Mouse (Mus musculus): ENCODE results near the gene Cyp2d10. TPM values are rescaled to one million over a fixed set of nuclear protein-coding genes. Genes with fewer than 3 reads are reported as not detected.
A peak's percentile ranks its signal among the peaks of the same experiment; 100 is the strongest.

Gene Cyp2d10
- polyA plus RNA-seq, 1 experiment from 2014 or later = 0.40 TPM

GRCm38 (mm10) chr15:82385729-82386128 lies 21.3 kb downstream of the Cyp2d10 start:
- Histone ChIP-seq H3K9me3 (replicated peaks; ENCODE audit: control insufficient read depth, low read length) (no peaks in the 10 kb centered on the region), H3K4me3 (ENCODE audit: low read depth, low read length) (no peak overlapping the region), H3K4me2 (no peak overlapping the region), H3K4me1 (ENCODE audit: control insufficient read depth, insufficient read depth, low read length) (peaks cover 3% of the 10 kb centered on the region), H3K9ac (ENCODE audit: low read depth, low read length) (no peak overlapping the region), H3K36me3 (ENCODE audit: control insufficient read depth, insufficient read depth, low read length) (no peaks in the 10 kb centered on the region), H3K27ac (ENCODE audit: low read depth, low read length) (no peak overlapping the region), H3K27me3 (ENCODE audit: control insufficient read depth, insufficient read depth, low read length) (no peaks in the 10 kb centered on the region)
- ATAC-seq (replicated peaks; ENCODE audit: insufficient number of reproducible peaks, low FRiP score, low TSS enrichment) = no peak
- 81% methylated on average over 2 of the region's 2 CpGs for WGBS (ENCODE audit: insufficient replicate concordance)

DNA sequence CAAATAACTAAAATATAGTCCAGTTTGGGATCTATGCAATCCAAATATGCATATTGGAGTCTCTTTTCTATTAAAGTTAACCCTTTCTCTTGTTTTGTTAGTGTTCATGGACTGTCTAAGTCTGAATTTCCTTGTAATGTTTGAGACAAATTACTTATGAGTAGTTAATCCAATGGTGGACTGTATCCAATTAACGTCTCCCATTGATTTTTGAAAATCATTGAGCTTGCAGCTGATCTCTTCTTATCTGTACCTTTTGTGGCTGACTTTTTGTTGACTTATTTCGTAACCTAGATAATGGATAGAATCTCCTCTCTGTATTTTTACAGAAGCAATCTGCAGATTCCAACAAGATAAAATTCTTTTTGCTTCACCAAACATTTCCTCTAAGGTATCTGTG lies 24.6 kb downstream of the Cyp2d10 start:
- H3K27me3 ChIP-seq (ENCODE audit: control insufficient read depth, insufficient read depth, low read length) = no peaks in the 10 kb centered on the region
- no peaks in the 10 kb centered on the region for H3K9me3 ChIP-seq (replicated peaks; ENCODE audit: control insufficient read depth, low read length)
- H3K27ac ChIP-seq (ENCODE audit: low read depth, low read length) = no peak overlapping the region
- H3K36me3 ChIP-seq (ENCODE audit: control insufficient read depth, insufficient read depth, low read length) = no peaks in the 10 kb centered on the region
- no peak overlapping the region for H3K4me2 ChIP-seq
- no peak overlapping the region for H3K4me3 ChIP-seq (ENCODE audit: low read depth, low read length)
- H3K4me1 ChIP-seq (ENCODE audit: control insufficient read depth, insufficient read depth, low read length) = peaks cover 10% of the 10 kb centered on the region
- no peak overlapping the region for H3K9ac ChIP-seq (ENCODE audit: low read depth, low read length)
- ATAC-seq (replicated peaks; ENCODE audit: insufficient number of reproducible peaks, low FRiP score, low TSS enrichment) = no peak
- WGBS (ENCODE audit: insufficient replicate concordance) = 83% methylated on average over 2 of the region's 2 CpGs

DNA sequence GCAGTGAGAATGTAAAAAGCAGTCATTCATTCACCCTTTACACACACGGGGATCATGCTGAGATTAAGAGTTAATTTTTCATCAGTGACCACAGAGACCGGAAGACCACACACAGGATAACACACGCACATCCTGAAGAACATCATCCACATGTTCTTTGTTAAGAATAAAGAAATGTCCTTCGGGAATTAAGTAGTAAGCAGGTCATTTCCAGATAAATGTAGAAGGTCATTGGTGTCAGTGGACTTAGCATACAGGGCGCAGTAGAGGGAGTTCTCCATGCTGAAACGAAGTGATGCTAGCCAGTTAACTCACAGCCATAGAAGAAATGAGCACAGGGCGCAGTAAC lies 26.3 kb downstream of the Cyp2d10 start:
- no peaks in the 10 kb centered on the region for H3K27me3 ChIP-seq (ENCODE audit: control insufficient read depth, insufficient read depth, low read length)
- H3K9me3 ChIP-seq (replicated peaks; ENCODE audit: control insufficient read depth, low read length) = no peaks in the 10 kb centered on the region
- H3K36me3 ChIP-seq (ENCODE audit: control insufficient read depth, insufficient read depth, low read length) = no peaks in the 10 kb centered on the region
- H3K4me1 ChIP-seq (ENCODE audit: control insufficient read depth, insufficient read depth, low read length) = peaks cover 10% of the 10 kb centered on the region
- H3K27ac ChIP-seq (ENCODE audit: low read depth, low read length) = no peak overlapping the region
- H3K9ac ChIP-seq (ENCODE audit: low read depth, low read length) = peak overlapping the region; percentile 61; the same call in 1 of the 2 replicates
- H3K4me2 ChIP-seq = peak overlapping the region; percentile 82
- 37% methylated on average over 7 of the region's 7 CpGs for WGBS (ENCODE audit: insufficient replicate concordance)
- no peak for ATAC-seq (replicated peaks; ENCODE audit: insufficient number of reproducible peaks, low FRiP score, low TSS enrichment)
- peak overlapping the region; percentile 50 for H3K4me3 ChIP-seq (ENCODE audit: low read depth, low read length)

DNA sequence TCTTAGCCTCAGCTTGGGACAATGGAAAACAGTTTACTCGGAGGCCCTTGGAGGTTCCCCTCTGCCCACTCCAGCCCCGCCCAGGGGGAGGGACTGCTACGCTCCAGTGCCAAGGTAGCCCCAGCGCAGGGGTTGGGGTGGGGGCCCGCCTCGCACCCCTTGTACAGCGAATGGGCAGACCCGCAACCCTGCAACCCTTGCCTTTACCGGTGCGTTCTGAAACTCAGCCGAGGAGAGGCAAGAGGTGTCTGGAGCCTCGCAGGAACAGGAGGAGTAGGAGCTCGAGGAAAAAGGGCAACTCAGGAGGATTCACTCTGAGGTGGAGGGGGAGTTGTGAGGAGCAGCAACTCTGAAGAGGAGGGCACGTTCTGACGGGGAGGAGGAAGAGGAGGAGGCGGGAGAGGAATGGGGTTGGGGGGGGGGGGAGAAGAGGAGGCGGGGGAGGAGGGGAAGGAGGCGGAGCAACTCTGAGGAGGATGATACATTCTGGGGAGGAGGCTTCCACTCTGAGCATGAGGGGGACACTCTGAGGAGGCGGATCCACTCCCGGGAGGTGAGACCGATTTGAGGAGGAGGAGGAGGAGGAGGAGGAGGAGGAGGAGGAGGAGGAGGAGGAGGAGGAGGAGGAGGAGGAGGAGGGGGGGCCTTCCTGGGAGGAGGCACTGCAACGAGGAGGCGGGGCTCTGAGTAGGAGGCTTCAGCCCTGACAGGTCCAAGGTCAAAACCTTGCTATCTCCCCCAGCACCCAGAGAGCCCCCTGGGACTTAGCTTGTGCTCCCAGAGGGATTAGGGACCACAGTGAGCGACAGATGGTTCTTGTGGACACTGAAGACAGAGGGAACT lies 26.9 kb downstream of the Cyp2d10 start, which contains the start of gene Cyp2d22:
Gene Cyp2d22, minus strand, starts transcription at position 390 of the 843 bp plus-strand sequence.
- Histone ChIP-seq H3K36me3 (ENCODE audit: control insufficient read depth, insufficient read depth, low read length) (no peaks in the 10 kb centered on the region), H3K4me3 (ENCODE audit: low read depth, low read length) (peak within 1 kb of the TSS; percentile 50), H3K9ac (ENCODE audit: low read depth, low read length) (peak within 1 kb of the TSS; percentile 61), H3K4me2 (peak within 1 kb of the TSS; percentile 82), H3K27me3 (ENCODE audit: control insufficient read depth, insufficient read depth, low read length) (no peaks in the 10 kb centered on the region), H3K4me1 (ENCODE audit: control insufficient read depth, insufficient read depth, low read length) (peaks cover 10% of the 10 kb centered on the region), H3K9me3 (replicated peaks; ENCODE audit: control insufficient read depth, low read length) (no peaks in the 10 kb centered on the region), H3K27ac (ENCODE audit: low read depth, low read length) (no peak within 1 kb of the TSS)
- under 1% methylated on average over 18 of the region's 24 CpGs for WGBS (ENCODE audit: insufficient replicate concordance)
- peak; percentile 83 for ATAC-seq (replicated peaks; ENCODE audit: insufficient number of reproducible peaks, low FRiP score, low TSS enrichment)

GRCm38 (mm10) chr15:82379511-82379870 lies 27.5 kb downstream of the Cyp2d10 start:
- Histone ChIP-seq H3K9me3 (replicated peaks; ENCODE audit: control insufficient read depth, low read length) (no peaks in the 10 kb centered on the region), H3K27ac (ENCODE audit: low read depth, low read length) (no peak overlapping the region), H3K4me2 (peak overlapping the region; percentile 82), H3K9ac (ENCODE audit: low read depth, low read length) (peak overlapping the region; percentile 44), H3K27me3 (ENCODE audit: control insufficient read depth, insufficient read depth, low read length) (no peaks in the 10 kb centered on the region), H3K4me3 (ENCODE audit: low read depth, low read length) (peak overlapping the region; percentile 50), H3K36me3 (ENCODE audit: control insufficient read depth, insufficient read depth, low read length) (no peaks in the 10 kb centered on the region), H3K4me1 (ENCODE audit: control insufficient read depth, insufficient read depth, low read length) (peaks cover 10% of the 10 kb centered on the region)
- 0 out of 2 replicates have a peak, but pooled peaks have one; percentile 6 for ATAC-seq (replicated peaks; ENCODE audit: insufficient number of reproducible peaks, low FRiP score, low TSS enrichment)
- 11% methylated on average over 7 of the region's 7 CpGs for WGBS (ENCODE audit: insufficient replicate concordance)

DNA sequence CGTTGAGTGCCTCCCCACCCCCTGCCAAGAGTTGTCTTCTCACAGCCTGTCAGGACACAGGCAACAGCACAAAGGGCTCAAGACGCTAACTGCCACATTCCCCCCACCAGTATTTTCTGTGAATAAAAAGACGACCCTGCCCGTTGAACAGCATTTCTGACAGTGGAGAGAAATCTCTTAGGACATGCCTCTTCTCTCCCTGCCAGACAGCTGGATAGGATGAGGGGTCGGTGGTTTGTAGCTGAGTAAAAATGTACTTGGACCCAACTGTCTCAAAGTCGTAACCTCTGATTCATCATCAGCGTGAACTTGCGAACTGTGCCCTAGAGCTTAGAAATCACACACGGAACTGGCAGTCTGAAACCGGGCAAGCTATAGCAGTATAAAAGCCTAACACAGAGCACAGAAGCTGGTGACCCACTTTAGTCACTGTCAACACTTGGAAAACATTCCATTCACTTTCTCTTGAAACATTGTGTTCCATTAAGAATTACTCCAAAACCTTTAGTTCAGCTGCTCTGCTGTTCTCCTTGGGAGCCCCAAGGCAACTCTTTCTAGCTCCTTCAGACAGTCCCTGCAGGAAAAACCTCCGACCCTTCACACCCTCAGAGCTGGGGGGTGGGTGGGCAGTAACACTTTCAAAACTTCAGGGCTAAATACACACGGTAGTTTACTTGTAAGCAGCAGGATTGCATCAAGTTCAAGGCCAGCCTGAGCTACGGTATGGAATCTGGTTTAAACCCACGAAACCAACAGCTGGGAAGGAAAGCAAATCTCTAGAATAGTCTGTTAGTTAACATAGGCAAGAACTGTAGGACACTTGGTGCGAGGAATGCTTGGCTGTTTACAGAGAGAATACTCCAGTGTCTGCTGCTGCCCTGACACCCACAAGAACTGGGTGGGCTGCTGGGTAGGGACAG lies 28.5 kb downstream of the Cyp2d10 start:
- no peaks in the 10 kb centered on the region for H3K9me3 ChIP-seq (replicated peaks; ENCODE audit: control insufficient read depth, low read length)
- H3K27ac ChIP-seq (ENCODE audit: low read depth, low read length) = no peak overlapping the region
- no peaks in the 10 kb centered on the region for H3K27me3 ChIP-seq (ENCODE audit: control insufficient read depth, insufficient read depth, low read length)
- ATAC-seq (replicated peaks; ENCODE audit: insufficient number of reproducible peaks, low FRiP score, low TSS enrichment) = no peak
- H3K4me3 ChIP-seq (ENCODE audit: low read depth, low read length) = no peak overlapping the region
- H3K9ac ChIP-seq (ENCODE audit: low read depth, low read length) = no peak overlapping the region
- H3K4me2 ChIP-seq = peak overlapping the region; percentile 11; the same call in 1 of the 2 replicates
- 46% methylated on average over 15 of the region's 15 CpGs for WGBS (ENCODE audit: insufficient replicate concordance)
- H3K36me3 ChIP-seq (ENCODE audit: control insufficient read depth, insufficient read depth, low read length) = no peaks in the 10 kb centered on the region
- H3K4me1 ChIP-seq (ENCODE audit: control insufficient read depth, insufficient read depth, low read length) = peaks cover 10% of the 10 kb centered on the region

GRCm38 (mm10) chr15:82377701-82378100 lies 29.3 kb downstream of the Cyp2d10 start:
- Histone ChIP-seq H3K9me3 (replicated peaks; ENCODE audit: control insufficient read depth, low read length) (no peaks in the 10 kb centered on the region), H3K4me3 (ENCODE audit: low read depth, low read length) (no peak overlapping the region), H3K4me1 (ENCODE audit: control insufficient read depth, insufficient read depth, low read length) (peaks cover 10% of the 10 kb centered on the region), H3K36me3 (ENCODE audit: control insufficient read depth, insufficient read depth, low read length) (no peaks in the 10 kb centered on the region), H3K27ac (ENCODE audit: low read depth, low read length) (no peak overlapping the region), H3K4me2 (no peak overlapping the region), H3K27me3 (ENCODE audit: control insufficient read depth, insufficient read depth, low read length) (no peaks in the 10 kb centered on the region), H3K9ac (ENCODE audit: low read depth, low read length) (no peak overlapping the region)
- ATAC-seq (replicated peaks; ENCODE audit: insufficient number of reproducible peaks, low FRiP score, low TSS enrichment) = no peak
- 71% methylated on average over 5 of the region's 5 CpGs for WGBS (ENCODE audit: insufficient replicate concordance)

- Histone ChIP-seq H3K36me3 (ENCODE audit: control insufficient read depth, insufficient read depth, low read length) (no peaks in the 10 kb centered on the region), H3K27me3 (ENCODE audit: control insufficient read depth, insufficient read depth, low read length) (no peaks in the 10 kb centered on the region), H3K9me3 (replicated peaks; ENCODE audit: control insufficient read depth, low read length) (no peaks in the 10 kb centered on the region), H3K27ac (ENCODE audit: low read depth, low read length) (no peak overlapping the region), H3K4me3 (ENCODE audit: low read depth, low read length) (no peak overlapping the region), H3K4me1 (ENCODE audit: control insufficient read depth, insufficient read depth, low read length) (peaks cover 10% of the 10 kb centered on the region), H3K9ac (ENCODE audit: low read depth, low read length) (no peak overlapping the region), H3K4me2 (no peak overlapping the region)
- ATAC-seq (replicated peaks; ENCODE audit: insufficient number of reproducible peaks, low FRiP score, low TSS enrichment) = no peak
- 72% methylated on average over 17 of the region's 17 CpGs for WGBS (ENCODE audit: insufficient replicate concordance)
Observed at GRCm38 (mm10) chr15:82376393-82377138, 30.4 kb downstream of the Cyp2d10 start.
